Mouse (Mus musculus) midbrain, embryonic 16.5 days (tissue): Measurements from ENCODE around the gene Tmem17. TPM values are rescaled to one million over a fixed set of nuclear protein-coding genes. Genes with fewer than 3 reads are reported as not detected.
A peak's percentile ranks its signal among the peaks of the same experiment; 100 is the strongest.

Experiments
- ATAC-seq: fragments of 200-750 bp; cut with Nextera tagmentation; 2 replicates; pipeline ENCODE4 v1.8.0; 2017; ENCODE audit warnings: moderate TSS enrichment
- H3K27ac ChIP-seq: fragments of 300-500 bp; sonication (generic); 2 replicates; pipeline ENCODE4 v1.5.1; 2014; ENCODE audit warnings: mild to moderate bottlenecking, low read length, mixed read lengths
- H3K27me3 ChIP-seq: fragments of 300-500 bp; sonication (generic); 2 replicates; pipeline ENCODE4 v1.6.1; 2014; ENCODE audit warnings: low read depth, low read length, mixed read lengths; ENCODE audit not compliant: control insufficient read depth, insufficient read depth
- H3K36me3 ChIP-seq: fragments of 300-500 bp; sonication (generic); 2 replicates; pipeline ENCODE4 v1.6.1; 2014; ENCODE audit warnings: mild to moderate bottlenecking, low read length, moderate library complexity, mixed read lengths; ENCODE audit not compliant: control insufficient read depth, insufficient read depth
- H3K4me1 ChIP-seq: fragments of 300-500 bp; sonication (generic); 2 replicates; pipeline ENCODE4 v1.6.1; 2014; ENCODE audit warnings: mild to moderate bottlenecking, low read length, mixed read lengths; ENCODE audit not compliant: control insufficient read depth, insufficient read depth
- H3K4me2 ChIP-seq: fragments of 300-500 bp; sonication (generic); 2 replicates; pipeline ENCODE4 v1.6.1; 2014; ENCODE audit warnings: mild to moderate bottlenecking, low read length, mixed read lengths
- H3K4me3 ChIP-seq: fragments of 300-500 bp; sonication (generic); 2 replicates; pipeline ENCODE4 v1.5.1; 2014; ENCODE audit warnings: low read depth, mild to moderate bottlenecking, low read length, moderate library complexity, mixed read lengths
- H3K9ac ChIP-seq: fragments of 300-500 bp; sonication (generic); 2 replicates; pipeline ENCODE4 v1.6.1; 2014; ENCODE audit warnings: low read depth, low read length, mixed read lengths
- H3K9me3 ChIP-seq: fragments of 300-500 bp; sonication (generic); replicated peaks from 2 replicates; pipeline ENCODE4 v1.6.1; 2014; ENCODE audit warnings: mild to moderate bottlenecking, low read length, mixed read lengths; ENCODE audit not compliant: control insufficient read depth, poor library complexity, severe bottlenecking
- WGBS: fragments of 180-500 bp; shearing (Covaris S2); extraction: QIAGEN DNeasy Blood & Tissue Kit; methylation state at CpG from one replicate; pipeline ENCODE4 v1.1.7; 2014; 5-methylcytosine and 5-hydroxymethylcytosine counted together
- polyA plus RNA-seq: library from polyadenylated mRNA; unstranded; fragments of >200 nt; fragmentation: Nextera tagmentation; extraction: Ambion mirVana; gene quantifications from 2 replicates; pipeline ENCODE4 v1.2.1, GENCODE M21; 2015

The Tmem17 gene
- polyA plus RNA-seq = 23.9 and 24.7 TPM in 2 replicates

DNA sequence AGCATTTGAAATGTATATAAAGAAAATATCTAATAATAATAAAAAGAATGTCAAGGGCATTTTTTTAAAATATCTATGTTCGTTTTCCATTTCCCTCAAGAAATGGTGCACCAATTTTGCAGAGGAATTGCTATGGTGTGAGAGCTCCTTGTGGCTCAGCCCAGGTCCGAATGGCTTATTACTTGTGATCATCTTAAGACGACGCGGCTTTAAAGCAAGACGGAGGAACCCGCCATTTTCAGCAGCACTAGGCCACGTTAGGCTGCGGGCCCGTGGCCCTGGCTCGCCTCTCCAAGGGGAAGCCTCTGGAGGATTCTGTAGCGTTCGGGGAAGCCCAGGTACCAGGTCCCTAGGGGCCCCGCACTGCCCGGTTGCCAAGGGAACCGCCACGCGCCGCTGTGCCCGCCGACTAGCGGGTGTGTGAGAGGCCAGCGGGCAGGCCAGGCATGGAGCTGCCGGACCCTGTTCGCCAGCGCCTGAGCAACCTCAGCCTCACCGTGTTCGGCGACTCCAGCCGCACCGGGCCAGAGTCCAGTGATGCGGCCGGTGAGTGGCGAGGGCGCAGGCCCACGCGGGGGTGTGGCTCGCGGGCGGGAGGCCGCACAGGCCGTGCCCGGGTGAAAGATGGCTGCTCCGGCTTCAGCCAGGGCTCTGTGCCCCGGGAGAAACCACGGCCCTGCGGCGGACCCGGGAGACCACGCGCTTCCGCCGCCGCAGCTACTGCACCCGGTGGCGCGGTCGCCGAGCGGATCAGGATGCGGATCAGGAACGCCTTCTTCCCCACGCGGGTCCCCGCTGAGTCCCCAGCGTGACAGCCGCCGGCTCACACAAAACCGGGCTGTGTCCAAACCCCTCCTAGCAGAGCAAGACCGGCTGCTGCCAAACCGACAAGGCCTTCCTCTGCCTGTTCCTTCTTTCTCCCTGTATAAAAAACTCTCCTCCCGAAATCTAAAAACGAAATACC lies at the start of gene Tmem17:
Tmem17 (plus strand) TSS at position 51 of the 964 bp plus-strand sequence.
- Histone ChIP-seq H3K4me1 (0 out of 2 replicates have a peak, but pooled peaks cover 2% of the 10 kb centered on the region), H3K4me2 (peak within 1 kb of the TSS; percentile 72), H3K9ac (peak within 1 kb of the TSS; percentile 93), H3K4me3 (peak within 1 kb of the TSS; percentile 53), H3K27ac (peak within 1 kb of the TSS; percentile 99), H3K9me3 (peaks cover 2% of the 10 kb centered on the region; the same call in 1 of the 2 replicates), H3K36me3 (0 out of 2 replicates have a peak, but pooled peaks cover 3% of the 10 kb centered on the region), H3K27me3 (no peaks in the 10 kb centered on the region)
- peak; percentile 96 for ATAC-seq
- WGBS = under 1% methylated on average over 70 of the region's 73 CpGs

DNA sequence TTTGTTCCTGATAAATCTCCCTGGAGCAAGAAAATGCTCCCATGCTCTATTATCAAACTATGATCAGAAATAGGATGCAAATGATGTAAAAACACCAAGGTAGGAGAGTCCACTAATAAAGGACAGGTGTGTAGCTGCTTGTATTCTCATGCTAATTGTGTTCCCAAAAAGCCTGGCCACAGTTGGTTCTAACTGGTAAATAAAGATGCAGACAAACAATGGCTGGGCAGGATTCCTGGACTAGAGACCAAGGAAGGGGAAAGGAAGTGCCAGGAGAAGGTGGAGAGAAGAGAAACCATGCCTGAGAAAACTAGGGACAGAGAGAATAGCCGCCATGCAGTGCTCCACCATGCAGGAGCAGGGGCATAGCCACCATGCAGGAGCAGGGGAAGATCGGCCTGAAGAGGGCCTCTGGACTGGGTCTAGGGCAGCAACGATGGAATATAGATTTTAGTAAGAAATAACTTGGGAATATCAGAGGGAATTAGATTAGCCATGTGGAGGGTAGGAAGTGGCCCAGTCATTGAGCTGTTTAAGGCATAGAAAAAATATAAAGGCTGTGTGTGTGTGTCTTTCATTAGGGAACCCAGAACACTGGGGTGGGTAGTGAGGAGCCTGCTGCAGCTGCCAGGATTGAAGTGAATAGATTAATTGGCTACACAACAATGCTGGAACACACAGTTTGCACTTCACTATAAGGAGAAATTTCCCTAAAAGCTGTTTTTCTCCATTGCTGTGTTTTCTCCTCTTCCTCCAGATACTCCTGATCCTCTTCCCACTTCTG lies 31.9 kb upstream of the Tmem17 start:
- no peak for ATAC-seq
- H3K4me3 ChIP-seq = no peak overlapping the region
- 60% methylated on average over 3 of the region's 3 CpGs for WGBS

DNA sequence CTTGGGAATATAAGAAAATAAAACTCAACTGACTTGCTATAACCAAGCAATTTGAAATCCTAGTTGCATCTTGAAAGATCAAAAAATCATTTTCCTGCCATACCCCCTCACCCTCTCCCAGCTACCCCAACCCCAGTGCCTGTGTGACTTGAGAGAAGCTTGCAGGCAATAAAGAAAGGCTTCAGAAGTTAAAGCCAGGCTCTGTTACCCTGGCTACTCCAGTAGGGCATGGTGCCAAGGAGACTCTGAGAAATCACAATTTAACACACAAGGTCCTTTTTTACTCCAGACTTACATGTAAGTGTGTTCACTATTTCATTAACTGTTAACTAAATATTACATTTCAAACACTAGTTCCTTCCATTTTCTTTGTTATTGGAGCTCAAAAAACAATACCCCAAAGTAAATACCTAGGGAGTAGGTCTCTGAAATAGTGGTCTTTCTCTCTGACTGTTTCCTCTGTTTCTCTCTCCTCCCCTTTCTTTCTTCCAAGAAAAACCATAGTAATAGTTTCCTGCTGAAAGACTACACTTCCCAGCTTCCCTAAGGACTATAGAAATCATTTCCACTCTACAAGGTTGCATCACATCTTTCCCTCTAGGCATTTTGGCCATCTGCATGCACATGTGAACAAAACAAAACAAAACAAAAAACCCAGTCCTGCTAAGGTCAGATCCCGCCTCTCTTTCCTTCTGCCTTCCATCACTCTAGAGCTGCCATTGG lies 30.1 kb upstream of the Tmem17 start:
- H3K4me1 ChIP-seq = no peaks in the 10 kb centered on the region
- ATAC-seq = no peak
- no peaks in the 10 kb centered on the region for H3K9me3 ChIP-seq
- H3K27ac ChIP-seq = no peak overlapping the region
- H3K4me2 ChIP-seq = no peak overlapping the region
- no peak overlapping the region for H3K9ac ChIP-seq
- no peak overlapping the region for H3K4me3 ChIP-seq
- 83% methylated on average over 1 of the region's 1 CpGs for WGBS
- no peaks in the 10 kb centered on the region for H3K36me3 ChIP-seq
- H3K27me3 ChIP-seq = no peaks in the 10 kb centered on the region

More for the DNA sequence above, 31.9 kb upstream of the Tmem17 start:
- Histone ChIP-seq H3K9me3 (no peaks in the 10 kb centered on the region), H3K27me3 (no peaks in the 10 kb centered on the region), H3K27ac (no peak overlapping the region), H3K4me2 (no peak overlapping the region), H3K36me3 (no peaks in the 10 kb centered on the region), H3K4me1 (no peaks in the 10 kb centered on the region), H3K9ac (no peak overlapping the region)

DNA sequence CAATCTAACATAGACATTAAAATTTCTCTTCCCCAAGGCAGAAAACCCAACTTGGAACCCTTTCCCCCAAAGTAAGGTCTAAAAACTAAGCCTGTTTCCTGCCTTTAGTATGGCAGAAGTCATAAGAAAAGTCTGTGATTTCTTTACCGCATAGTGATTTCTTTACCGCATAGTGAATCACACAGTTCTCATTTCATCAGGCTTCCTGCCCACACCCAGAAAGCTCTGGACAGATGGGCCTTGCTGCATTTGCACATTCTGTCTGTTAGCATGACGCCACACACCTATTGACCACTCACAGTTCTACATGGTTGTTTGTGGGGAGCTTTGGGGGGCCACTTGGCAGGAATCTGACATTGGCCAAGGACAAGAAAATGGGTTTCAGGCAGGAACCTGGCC lies 29.5 kb upstream of the Tmem17 start:
- Histone ChIP-seq H3K4me3 (no peak overlapping the region), H3K4me2 (no peak overlapping the region), H3K4me1 (no peaks in the 10 kb centered on the region), H3K9me3 (no peaks in the 10 kb centered on the region), H3K27ac (no peak overlapping the region), H3K36me3 (no peaks in the 10 kb centered on the region), H3K9ac (no peak overlapping the region), H3K27me3 (no peaks in the 10 kb centered on the region)
- 90% methylated on average over 3 of the region's 3 CpGs for WGBS
- no peak for ATAC-seq

DNA sequence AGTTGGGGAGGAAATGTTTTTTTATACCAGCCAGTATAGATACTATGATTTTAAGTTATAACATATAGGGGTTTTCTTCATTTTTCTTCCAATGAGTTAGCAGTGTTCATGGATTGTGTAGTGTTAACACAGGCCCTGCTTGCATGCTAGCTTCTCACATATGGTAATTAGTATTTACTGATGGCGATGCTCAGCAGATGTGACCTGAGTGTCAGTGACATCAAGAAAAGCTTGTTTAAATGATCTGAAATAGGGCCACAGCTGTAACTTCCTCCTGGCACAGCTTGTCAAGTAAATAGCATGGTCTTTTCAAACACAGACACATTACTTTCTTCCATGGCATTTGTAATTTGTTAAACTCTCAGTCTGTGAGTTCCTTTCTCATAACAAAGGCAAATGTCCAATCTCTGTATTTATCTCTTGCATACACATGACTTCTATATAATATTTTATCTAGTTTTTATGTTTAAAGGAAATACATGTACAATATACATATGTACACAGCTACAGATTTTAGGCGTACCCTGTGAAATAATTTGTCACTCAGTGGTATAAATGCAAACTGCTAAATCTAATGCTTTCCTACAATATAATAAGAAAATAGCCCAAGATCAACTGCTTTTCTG lies 18.1 kb upstream of the Tmem17 start:
- Histone ChIP-seq H3K36me3 (no peaks in the 10 kb centered on the region), H3K9ac (no peak overlapping the region), H3K9me3 (no peaks in the 10 kb centered on the region), H3K27me3 (no peaks in the 10 kb centered on the region), H3K4me2 (no peak overlapping the region), H3K4me1 (no peaks in the 10 kb centered on the region), H3K4me3 (no peak overlapping the region), H3K27ac (no peak overlapping the region)
- 66% methylated on average over 2 of the region's 2 CpGs for WGBS
- ATAC-seq = no peak

DNA sequence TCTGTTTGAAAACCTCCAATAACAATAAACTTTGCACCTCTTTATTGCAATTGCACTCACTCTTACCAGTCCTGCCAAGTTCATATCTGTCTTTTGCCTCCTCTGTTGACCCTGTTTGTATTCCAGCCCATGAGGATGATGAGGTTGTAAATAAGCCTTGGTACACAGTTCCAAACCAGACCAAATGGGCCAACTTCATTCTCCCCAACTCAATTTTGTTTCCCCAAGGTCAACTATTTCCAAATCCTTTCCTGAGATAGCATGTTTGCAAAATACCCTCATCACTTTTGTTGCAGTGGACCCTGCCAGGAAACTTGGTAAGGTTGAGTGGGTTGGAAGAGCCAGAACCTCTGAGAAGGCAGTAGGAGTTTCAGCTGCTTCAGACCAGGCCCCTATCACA lies 16.9 kb upstream of the Tmem17 start:
- H3K4me3 ChIP-seq = no peak overlapping the region
- H3K27ac ChIP-seq = no peak overlapping the region
- H3K4me1 ChIP-seq = 0 out of 2 replicates have a peak, but pooled peaks cover 2% of the 10 kb centered on the region
- ATAC-seq = no peak
- H3K9ac ChIP-seq = no peak overlapping the region
- H3K27me3 ChIP-seq = no peaks in the 10 kb centered on the region
- H3K36me3 ChIP-seq = no peaks in the 10 kb centered on the region
- H3K4me2 ChIP-seq = no peak overlapping the region
- H3K9me3 ChIP-seq = no peaks in the 10 kb centered on the region

DNA sequence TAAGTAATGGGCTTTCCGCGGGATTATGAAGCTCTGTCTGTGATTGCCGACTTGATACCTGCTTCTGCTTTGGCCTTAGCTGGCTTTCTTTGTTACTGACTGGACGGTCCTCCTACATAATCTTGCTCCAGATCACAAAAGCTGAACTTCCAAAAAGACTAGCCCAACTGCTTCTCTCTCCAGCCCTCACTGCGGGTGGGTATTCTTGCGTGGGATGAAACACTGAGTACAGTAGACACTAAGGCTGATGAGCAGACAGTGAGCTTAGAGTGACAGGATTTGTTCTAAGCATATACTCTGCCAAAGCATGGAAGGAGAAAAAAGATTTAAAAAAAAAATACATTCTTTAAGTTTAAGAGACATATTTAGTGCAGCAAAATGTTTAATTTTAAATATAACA lies 12.5 kb upstream of the Tmem17 start:
- no peak for ATAC-seq

DNA sequence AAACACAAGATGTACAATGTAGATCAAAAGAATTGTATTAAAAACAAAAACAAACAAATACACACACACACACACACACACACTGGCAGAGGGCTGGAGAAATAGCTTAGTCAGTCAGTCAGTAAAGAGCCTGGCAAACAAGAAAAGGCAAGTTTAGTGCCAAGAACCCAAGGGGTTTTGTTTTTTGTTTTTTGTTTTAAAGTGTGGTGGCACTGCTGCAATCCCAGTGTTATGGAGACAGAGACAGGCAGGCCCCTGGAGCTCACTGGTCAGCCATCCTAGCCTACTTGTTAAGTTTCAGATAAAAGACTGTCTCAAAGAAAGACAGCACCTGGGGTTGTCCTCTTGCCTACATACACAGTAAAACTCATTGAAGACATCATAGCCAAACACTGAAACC lies 12.0 kb upstream of the Tmem17 start:
- H3K27ac ChIP-seq = no peak overlapping the region
- H3K4me3 ChIP-seq = no peak overlapping the region
- H3K27me3 ChIP-seq = no peaks in the 10 kb centered on the region
- H3K9ac ChIP-seq = no peak overlapping the region
- no peaks in the 10 kb centered on the region for H3K9me3 ChIP-seq
- H3K4me2 ChIP-seq = no peak overlapping the region
- ATAC-seq = no peak
- H3K4me1 ChIP-seq = 0 out of 2 replicates have a peak, but pooled peaks cover 2% of the 10 kb centered on the region
- no peaks in the 10 kb centered on the region for H3K36me3 ChIP-seq

More for the DNA sequence above, 12.5 kb upstream of the Tmem17 start:
- Histone ChIP-seq H3K27ac (no peak overlapping the region), H3K4me3 (no peak overlapping the region), H3K9ac (no peak overlapping the region), H3K4me1 (0 out of 2 replicates have a peak, but pooled peaks cover 2% of the 10 kb centered on the region), H3K9me3 (no peaks in the 10 kb centered on the region), H3K4me2 (no peak overlapping the region), H3K36me3 (no peaks in the 10 kb centered on the region), H3K27me3 (no peaks in the 10 kb centered on the region)
- WGBS = 39% methylated on average over 6 of the region's 6 CpGs
